Mouse (Mus musculus) heart, adult 2 months (tissue): Measurements from ENCODE around the gene Arhgap32. TPM values are rescaled to one million over a fixed set of nuclear protein-coding genes. Genes with fewer than 3 reads are reported as not detected.

Experiments used
- DNase-seq, 2 experiments: peaks; one replicate each; pipeline ENCODE4 v3.0.0; 2021
- H3K27ac ChIP-seq: fragments of 200-600 bp; 2 replicates; pipeline ENCODE4 v1.8.1; 2022
- H3K27me3 ChIP-seq: fragments of 200-500 bp; 2 replicates; pipeline ENCODE4 v1.6.1; 2012; ENCODE audit warnings: mild to moderate bottlenecking, low read length, inconsistent platforms, mixed read lengths; ENCODE audit not compliant: control insufficient read depth, insufficient read depth
- H3K36me3 ChIP-seq: fragments of 200-500 bp; 2 replicates; pipeline ENCODE4 v1.6.1; 2012; ENCODE audit warnings: low read length, inconsistent platforms; ENCODE audit not compliant: control insufficient read depth, insufficient read depth
- H3K4me1 ChIP-seq: fragments of 200-500 bp; 2 replicates; pipeline ENCODE4 v1.6.1; 2011; ENCODE audit warnings: low read length; ENCODE audit not compliant: control insufficient read depth, insufficient read depth
- H3K4me3 ChIP-seq: fragments of 200-600 bp; 2 replicates; pipeline ENCODE4 v1.8.1; 2022
- H3K79me2 ChIP-seq: fragments of 200-500 bp; replicated peaks from 2 replicates; pipeline ENCODE4 v1.6.1; 2012; ENCODE audit warnings: mild to moderate bottlenecking, inconsistent platforms, low read length, moderate library complexity, mixed read lengths; ENCODE audit not compliant: control insufficient read depth, insufficient read depth
- H3K9ac ChIP-seq: fragments of 200-500 bp; 2 replicates; pipeline ENCODE4 v1.6.1; 2012; ENCODE audit warnings: low read depth, mild to moderate bottlenecking, control low read depth, inconsistent platforms, low read length, mixed read lengths
- CTCF ChIP-seq: fragments of 200-600 bp; IDR thresholded peaks from 2 replicates; pipeline ENCODE4 v1.8.1; 2022; ENCODE audit warnings: antibody characterized with exemption, mild to moderate bottlenecking, moderate library complexity
- EP300 ChIP-seq: fragments of 200-500 bp; IDR thresholded peaks from 2 replicates; pipeline ENCODE4 v1.6.1; 2011; ENCODE audit warnings: low read depth, low read length, control low read depth; ENCODE audit not compliant: insufficient read depth
- POLR2A ChIP-seq: fragments of 200-500 bp; IDR thresholded peaks from 2 replicates; pipeline ENCODE4 v1.6.1; 2011; ENCODE audit warnings: mild to moderate bottlenecking, low read depth, low read length, control low read depth; ENCODE audit not compliant: insufficient read depth
- WGBS: fragments of 180-500 bp; shearing (Covaris S2); methylation state at CpG from one replicate; pipeline ENCODE4 v1.1.7; 2018; 5-methylcytosine and 5-hydroxymethylcytosine counted together
- intact Hi-C: fragments of 180-260 bp; cut with DNase I; formaldehyde crosslinking; loops from one replicate; pipeline ENCODE4 v1.15.1; 2025
- polyA plus RNA-seq: library from polyadenylated mRNA; depleted of rRNA; stranded (reverse); fragments of >200 nt; gene quantifications from 2 replicates; pipeline ENCODE4 v1.2.3, GENCODE M21; 2012
- total RNA-seq, 2 experiments: library from RNA; stranded (reverse); gene quantifications; 2 replicates each; pipeline ENCODE4 v1.2.3; 2021

The Arhgap32 gene
- total and polyA plus RNA-seq, 3 experiments: 3.2 to 20.8 (median 18.0) TPM

- 94% methylated on average over 3 of the region's 3 CpGs for WGBS
- no peaks in the 10 kb centered on the region for H3K36me3 ChIP-seq
- no peak overlapping the region for H3K9ac ChIP-seq
- H3K4me1 ChIP-seq: no peaks in the 10 kb centered on the region
- H3K27me3 ChIP-seq: no peaks in the 10 kb centered on the region
- no peaks in the 10 kb centered on the region for H3K79me2 ChIP-seq
- no peak for DNase-seq
- no peak overlapping the region for H3K27ac ChIP-seq
- intact Hi-C loops: no loop called here
- no peak overlapping the region for H3K4me3 ChIP-seq
- TF ChIP-seq CTCF (no peak), EP300 (no peak), POLR2A (no peak)
These were observed 119.0 kb downstream of the Arhgap32 start for GRCm38 (mm10) chr9:32234767-32235489.

- DNase-seq: no peak
- WGBS: 94% methylated on average over 10 of the region's 10 CpGs
- H3K36me3 ChIP-seq: no peaks in the 10 kb centered on the region
These were observed 123.0 kb downstream of the Arhgap32 start for GRCm38 (mm10) chr9:32238899-32239298.

GRCm38 (mm10) chr9:32239427-32239826 lies 123.5 kb downstream of the Arhgap32 start:
- WGBS: 91% methylated on average over 10 of the region's 10 CpGs
- no peak overlapping the region for H3K27ac ChIP-seq
- TF ChIP-seq CTCF: no peak
- TF ChIP-seq EP300: no peak
- no peak for TF ChIP-seq POLR2A
- intact Hi-C loops: no loop called here
- H3K9ac ChIP-seq: no peak overlapping the region
- DNase-seq: no peak
- no peaks in the 10 kb centered on the region for H3K36me3 ChIP-seq
- H3K27me3 ChIP-seq: no peaks in the 10 kb centered on the region
- no peaks in the 10 kb centered on the region for H3K4me1 ChIP-seq
- no peaks in the 10 kb centered on the region for H3K79me2 ChIP-seq
- no peak overlapping the region for H3K4me3 ChIP-seq

More at GRCm38 (mm10) chr9:32238899-32239298, 123.0 kb downstream of the Arhgap32 start:
- Histone ChIP-seq H3K9ac (no peak overlapping the region), H3K4me3 (no peak overlapping the region), H3K79me2 (no peaks in the 10 kb centered on the region), H3K4me1 (no peaks in the 10 kb centered on the region), H3K27me3 (no peaks in the 10 kb centered on the region), H3K27ac (no peak overlapping the region)
- TF ChIP-seq POLR2A (no peak), EP300 (no peak), CTCF (no peak)
- intact Hi-C loops: no loop called here

- Histone ChIP-seq H3K4me3 (no peak overlapping the region), H3K79me2 (no peaks in the 10 kb centered on the region), H3K9ac (no peak overlapping the region), H3K27ac (no peak overlapping the region), H3K36me3 (peaks cover 2% of the 10 kb centered on the region; the same call in 1 of the 2 replicates), H3K27me3 (no peaks in the 10 kb centered on the region), H3K4me1 (no peaks in the 10 kb centered on the region; the same call in 1 of the 2 replicates)
- intact Hi-C loops: no loop called here
- no peak for TF ChIP-seq EP300
- TF ChIP-seq CTCF: no peak
- TF ChIP-seq POLR2A: no peak
- WGBS: 90% methylated on average over 5 of the region's 5 CpGs
- no peak for DNase-seq
These were observed 124.5 kb downstream of the Arhgap32 start for GRCm38 (mm10) chr9:32240449-32240848.

- no peak overlapping the region for H3K9ac ChIP-seq
- H3K4me3 ChIP-seq: no peak overlapping the region
- H3K4me1 ChIP-seq: no peaks in the 10 kb centered on the region; the same call in 1 of the 2 replicates
- no peaks in the 10 kb centered on the region for H3K79me2 ChIP-seq
- intact Hi-C loops: no loop called here
- no peak overlapping the region for H3K27ac ChIP-seq
- TF ChIP-seq POLR2A: no peak
- DNase-seq: no peak
- 87% methylated on average over 9 of the region's 9 CpGs for WGBS
- H3K27me3 ChIP-seq: no peaks in the 10 kb centered on the region
- H3K36me3 ChIP-seq: peaks cover 2% of the 10 kb centered on the region; the same call in 1 of the 2 replicates
These were observed 125.8 kb downstream of the Arhgap32 start for GRCm38 (mm10) chr9:32241637-32242199.
